Mouse (Mus musculus) intestine, embryonic 15.5 days (tissue): ENCODE results near the gene S100a11. TPM values are rescaled to one million over a fixed set of nuclear protein-coding genes. Genes with fewer than 3 reads are reported as not detected.
"Not testable (repeated sequence)": the region's sequence is repeated elsewhere in the genome, so short reads cannot be mapped to it uniquely, and the experiment has no call there.

Source experiments
- ATAC-seq: fragments of 200-750 bp; cut with Nextera tagmentation; 2 replicates; pipeline ENCODE4 v1.8.0; 2017; ENCODE audit warnings: moderate TSS enrichment, moderate library complexity
- H3K27ac ChIP-seq: fragments of 300-500 bp; sonication (generic); 2 replicates; pipeline ENCODE4 v1.5.1; 2015; ENCODE audit warnings: mild to moderate bottlenecking, inconsistent platforms
- H3K27me3 ChIP-seq: fragments of 300-500 bp; sonication (generic); replicated peaks from 2 replicates; pipeline ENCODE4 v1.6.1; 2015; ENCODE audit warnings: inconsistent platforms
- H3K36me3 ChIP-seq: fragments of 300-500 bp; sonication (generic); 2 replicates; pipeline ENCODE4 v1.6.1; 2015; ENCODE audit warnings: inconsistent platforms
- H3K4me1 ChIP-seq: fragments of 300-500 bp; sonication (generic); replicated peaks from 2 replicates; pipeline ENCODE4 v1.6.1; 2015; ENCODE audit warnings: inconsistent platforms
- H3K4me2 ChIP-seq: fragments of 300-500 bp; sonication (generic); replicated peaks from 2 replicates; pipeline ENCODE4 v1.6.1; 2015; ENCODE audit warnings: mild to moderate bottlenecking, inconsistent platforms
- H3K4me3 ChIP-seq: fragments of 300-500 bp; sonication (generic); replicated peaks from 2 replicates; pipeline ENCODE4 v1.5.1; 2015; ENCODE audit warnings: inconsistent platforms
- H3K9ac ChIP-seq: fragments of 300-500 bp; sonication (generic); 2 replicates; pipeline ENCODE4 v1.6.1; 2015; ENCODE audit warnings: inconsistent platforms
- H3K9me3 ChIP-seq: fragments of 300-500 bp; sonication (generic); 2 replicates; pipeline ENCODE4 v1.6.1; 2016; ENCODE audit warnings: inconsistent platforms
- WGBS: fragments of 180-500 bp; shearing (Covaris S2); methylation state at CpG from one replicate; pipeline ENCODE4 v1.1.7; 2015; 5-methylcytosine and 5-hydroxymethylcytosine counted together
- polyA plus RNA-seq: library from polyadenylated mRNA; unstranded; fragments of >200 nt; fragmentation: Nextera tagmentation; extraction: Ambion mirVana; gene quantifications from 2 replicates; pipeline ENCODE4 v1.2.1, GENCODE M21; 2015

The S100a11 gene
- 826 and 951 TPM in 2 replicates for polyA plus RNA-seq

GRCm38 (mm10) chr3:93520330-93521193 is at the start of gene S100a11:
S100a11 (plus strand) TSS chr3:93520488.
- no peaks in the 10 kb centered on the region for H3K9me3 ChIP-seq
- ATAC-seq, result peak; percentile 96
- under 1% methylated on average over 38 of the region's 38 CpGs for WGBS

GRCm38 (mm10) chr3:93480053-93480452 is 40.2 kb upstream of the S100a11 start:
- H3K9ac ChIP-seq, result no peak overlapping the region
- H3K4me3 ChIP-seq, result no peak overlapping the region
- no peaks in the 10 kb centered on the region for H3K9me3 ChIP-seq
- H3K36me3 ChIP-seq, result no peaks in the 10 kb centered on the region
- H3K4me1 ChIP-seq, result no peaks in the 10 kb centered on the region
- no peaks in the 10 kb centered on the region for H3K27me3 ChIP-seq
- H3K4me2 ChIP-seq, result no peak overlapping the region
- no peak overlapping the region for H3K27ac ChIP-seq
- ATAC-seq, result no peak
- 93% methylated on average over 1 of the region's 1 CpGs for WGBS

More at GRCm38 (mm10) chr3:93520330-93521193, at the start of gene S100a11:
- peak within 1 kb of the TSS; percentile 67 for H3K4me2 ChIP-seq
- peak within 1 kb of the TSS; percentile 73 for H3K9ac ChIP-seq
- H3K36me3 ChIP-seq, result no peaks in the 10 kb centered on the region
- H3K27ac ChIP-seq, result peak within 1 kb of the TSS; percentile 81
- peak within 1 kb of the TSS; percentile 65 for H3K4me3 ChIP-seq
- H3K4me1 ChIP-seq, result no peaks in the 10 kb centered on the region; the same call in 1 of the 2 replicates
- H3K27me3 ChIP-seq, result no peaks in the 10 kb centered on the region

- no peak for ATAC-seq
- Histone ChIP-seq H3K9me3 (no peaks in the 10 kb centered on the region), H3K4me2 (no peak overlapping the region), H3K27me3 (no peaks in the 10 kb centered on the region), H3K36me3 (no peaks in the 10 kb centered on the region), H3K4me1 (no peaks in the 10 kb centered on the region), H3K9ac (no peak overlapping the region), H3K27ac (no peak overlapping the region), H3K4me3 (no peak overlapping the region)
- 59% methylated on average over 2 of the region's 2 CpGs for WGBS
Observed at GRCm38 (mm10) chr3:93481982-93482616, 38.2 kb upstream of the S100a11 start.

- 87% methylated on average over 3 of the region's 3 CpGs for WGBS
- Histone ChIP-seq H3K4me1 (no peaks in the 10 kb centered on the region), H3K9ac (no peak overlapping the region), H3K9me3 (no peaks in the 10 kb centered on the region), H3K27ac (no peak overlapping the region), H3K4me2 (no peak overlapping the region), H3K36me3 (no peaks in the 10 kb centered on the region), H3K4me3 (no peak overlapping the region), H3K27me3 (no peaks in the 10 kb centered on the region)
- no peak for ATAC-seq
Observed at GRCm38 (mm10) chr3:93485611-93486010, 34.7 kb upstream of the S100a11 start.

GRCm38 (mm10) chr3:93488541-93488940 is 31.7 kb upstream of the S100a11 start:
- Histone ChIP-seq H3K27me3 (no peaks in the 10 kb centered on the region), H3K4me1 (no peaks in the 10 kb centered on the region), H3K27ac (no peak overlapping the region), H3K36me3 (no peaks in the 10 kb centered on the region), H3K9me3 (no peaks in the 10 kb centered on the region), H3K9ac (no peak overlapping the region), H3K4me3 (no peak overlapping the region), H3K4me2 (no peak overlapping the region)
- ATAC-seq, result no peak
- 87% methylated on average over 2 of the region's 2 CpGs for WGBS

GRCm38 (mm10) chr3:93492176-93492575 is 28.1 kb upstream of the S100a11 start:
- Histone ChIP-seq H3K27ac (no peak overlapping the region), H3K4me3 (no peak overlapping the region), H3K9me3 (no peaks in the 10 kb centered on the region), H3K4me2 (no peak overlapping the region), H3K4me1 (no peaks in the 10 kb centered on the region), H3K27me3 (no peaks in the 10 kb centered on the region), H3K36me3 (no peaks in the 10 kb centered on the region), H3K9ac (no peak overlapping the region)
- no peak for ATAC-seq
- 85% methylated on average over 3 of the region's 3 CpGs for WGBS

GRCm38 (mm10) chr3:93493992-93494391 is 26.3 kb upstream of the S100a11 start:
- no peaks in the 10 kb centered on the region for H3K9me3 ChIP-seq
- no peak overlapping the region for H3K9ac ChIP-seq
- no peak overlapping the region for H3K4me2 ChIP-seq
- H3K4me3 ChIP-seq, result no peak overlapping the region
- no peak overlapping the region for H3K27ac ChIP-seq
- WGBS, result 3% methylated on average over 4 of the region's 4 CpGs
- H3K36me3 ChIP-seq, result no peaks in the 10 kb centered on the region
- H3K27me3 ChIP-seq, result no peaks in the 10 kb centered on the region
- ATAC-seq, result peak; percentile 78
- no peaks in the 10 kb centered on the region for H3K4me1 ChIP-seq

- not testable (repeated sequence) for H3K4me3 ChIP-seq, H3K9ac ChIP-seq, H3K36me3 ChIP-seq, H3K4me1 ChIP-seq, ATAC-seq, H3K9me3 ChIP-seq, H3K27ac ChIP-seq, H3K27me3 ChIP-seq, H3K4me2 ChIP-seq
- WGBS, result 32% methylated on average over 5 of the region's 5 CpGs
Observed at GRCm38 (mm10) chr3:93494774-93495173, 25.5 kb upstream of the S100a11 start.

GRCm38 (mm10) chr3:93497131-93497530 is 23.2 kb upstream of the S100a11 start:
- H3K4me3 ChIP-seq, result no peak overlapping the region
- H3K4me1 ChIP-seq, result no peaks in the 10 kb centered on the region
- no peaks in the 10 kb centered on the region for H3K9me3 ChIP-seq
- no peak overlapping the region for H3K4me2 ChIP-seq
- H3K27me3 ChIP-seq, result no peaks in the 10 kb centered on the region
- H3K36me3 ChIP-seq, result no peaks in the 10 kb centered on the region
- ATAC-seq, result peak; percentile 82
- 42% methylated on average over 3 of the region's 3 CpGs for WGBS
- H3K9ac ChIP-seq, result no peak overlapping the region
- H3K27ac ChIP-seq, result no peak overlapping the region

GRCm38 (mm10) chr3:93499129-93499528 is 21.2 kb upstream of the S100a11 start:
- H3K4me3 ChIP-seq, result no peak overlapping the region
- no peak for ATAC-seq
- no peaks in the 10 kb centered on the region for H3K4me1 ChIP-seq
- H3K9me3 ChIP-seq, result no peaks in the 10 kb centered on the region
- H3K4me2 ChIP-seq, result no peak overlapping the region
- H3K27me3 ChIP-seq, result no peaks in the 10 kb centered on the region
- no peak overlapping the region for H3K27ac ChIP-seq
- H3K36me3 ChIP-seq, result no peaks in the 10 kb centered on the region
- H3K9ac ChIP-seq, result no peak overlapping the region

GRCm38 (mm10) chr3:93504536-93505189 is 15.6 kb upstream of the S100a11 start:
- H3K9me3 ChIP-seq, result no peaks in the 10 kb centered on the region
- no peak overlapping the region for H3K4me3 ChIP-seq
- H3K9ac ChIP-seq, result no peak overlapping the region
- no peaks in the 10 kb centered on the region for H3K27me3 ChIP-seq
- H3K4me1 ChIP-seq, result no peaks in the 10 kb centered on the region
- WGBS, result 79% methylated on average over 7 of the region's 7 CpGs
- no peak for ATAC-seq
- no peaks in the 10 kb centered on the region for H3K36me3 ChIP-seq
- no peak overlapping the region for H3K4me2 ChIP-seq
- H3K27ac ChIP-seq, result no peak overlapping the region
